Mouse (Mus musculus) bone marrow macrophage, adult 2 months (primary cell): ENCODE measurements around the gene Mex3a.

Experiments used
- CTCF ChIP-seq: IDR thresholded peaks from 2 replicates; pipeline ENCODE4 v1.5.1; 2012; ENCODE audit warnings: low read depth, mild to moderate bottlenecking, low read length, moderate library complexity
- POLR2A ChIP-seq: IDR thresholded peaks from 2 replicates; pipeline ENCODE4 v1.6.1; 2012; ENCODE audit warnings: mild to moderate bottlenecking, low read depth, low read length, borderline replicate concordance

DNA sequence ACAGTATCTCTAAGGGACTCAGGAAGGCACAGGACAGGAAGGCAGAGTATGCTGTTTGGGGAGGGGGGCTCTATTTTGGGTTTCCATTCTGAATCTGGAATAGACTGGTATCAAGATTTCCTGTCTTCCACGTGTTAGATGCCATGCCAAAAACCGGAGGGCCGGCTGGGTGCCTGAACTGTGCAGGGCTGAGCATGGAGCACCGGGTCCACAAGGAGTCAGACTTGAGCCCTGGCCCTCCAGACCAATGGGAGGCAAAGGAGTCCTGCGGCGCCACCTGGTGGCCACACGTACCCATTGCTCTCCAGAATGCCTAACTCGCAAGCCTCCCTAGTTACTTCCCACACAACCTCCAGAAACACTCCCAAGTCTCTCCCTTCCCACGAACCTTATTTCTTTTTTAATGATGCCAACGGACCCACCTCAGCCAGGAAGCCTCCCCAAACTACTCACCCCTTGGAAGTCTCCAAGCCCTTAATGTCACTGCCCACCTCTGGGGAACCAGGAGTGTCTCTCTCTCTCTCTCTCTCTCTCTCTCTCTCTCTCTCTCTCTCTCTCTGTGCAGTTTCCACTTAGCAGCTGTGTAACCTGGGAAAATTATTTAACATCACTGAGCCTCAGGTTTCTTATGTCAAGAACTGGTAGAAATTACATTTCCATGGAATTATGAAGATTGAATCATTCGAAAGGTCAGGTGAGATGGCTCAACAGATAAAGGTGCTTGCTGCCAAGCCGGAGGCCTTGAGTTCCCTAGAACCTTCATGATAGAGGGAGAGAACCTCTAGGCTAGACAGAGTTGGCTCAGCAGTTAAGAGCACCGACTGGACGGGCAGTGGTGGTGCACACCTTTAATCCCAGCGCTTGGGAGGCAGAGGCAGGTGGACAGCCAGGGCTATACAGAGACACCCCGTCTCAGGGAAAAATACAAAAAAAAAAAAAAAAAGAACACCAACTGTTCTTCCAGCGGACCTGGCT lies 5.8 kb upstream of the Mex3a start:
- TF ChIP-seq POLR2A (no peak), CTCF (peak; percentile 96)
